Mouse (Mus musculus) frontal cortex, adult (tissue): ENCODE measurements around the gene Ctsd.
"Not testable (repeated sequence)": the region's sequence is repeated elsewhere in the genome, so short reads cannot be mapped to it uniquely, and the experiment has no call there.

Experiments used
- ATAC-seq: cut with Nextera tagmentation; 2 replicates; pipeline ENCODE4 v1.9.2; 2017; ENCODE audit warnings: mild to moderate bottlenecking, moderate library complexity, mixed read lengths; ENCODE audit not compliant: low TSS enrichment

The Ctsd gene

DNA sequence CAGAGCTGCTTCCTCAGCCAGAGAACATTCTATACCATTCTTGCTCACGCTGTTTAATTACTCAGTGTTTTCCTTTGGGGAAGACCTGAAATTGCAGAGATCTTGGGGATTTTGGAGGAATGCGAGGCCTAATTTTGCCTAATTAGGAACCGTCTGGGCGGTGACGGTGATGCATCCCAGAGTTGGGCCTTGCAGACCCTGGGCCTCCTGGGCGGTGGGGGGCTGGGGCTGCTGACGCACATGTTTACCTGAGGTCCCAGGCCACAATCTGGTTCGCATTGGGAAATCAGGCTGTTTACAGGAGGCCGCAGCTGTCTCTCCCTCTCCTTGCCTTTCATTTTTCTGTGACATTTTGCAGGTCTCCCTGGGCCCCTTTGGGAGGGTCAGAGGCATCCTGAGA is 55.1 kb downstream of the Ctsd start:
- ATAC-seq: not testable (repeated sequence)

DNA sequence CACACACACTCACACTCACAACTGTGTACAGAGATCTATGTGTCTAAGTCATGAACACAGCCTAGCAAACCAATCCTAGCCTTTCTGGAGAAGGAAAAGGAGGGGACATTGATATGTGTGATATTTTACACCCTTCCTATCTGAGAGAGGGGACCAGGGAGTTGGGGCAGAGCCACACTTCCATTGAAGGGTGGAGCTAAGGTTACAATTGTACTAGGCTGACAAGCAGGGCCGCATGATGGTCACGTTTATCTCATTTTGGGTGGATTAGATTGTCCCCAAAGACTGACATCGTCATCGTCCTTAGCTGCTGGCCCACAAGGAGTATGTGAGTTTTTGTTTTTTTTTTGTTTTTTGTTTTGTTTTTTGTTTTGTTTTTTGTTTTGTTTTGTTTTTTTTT is 56.6 kb downstream of the Ctsd start:
- ATAC-seq: no peak

GRCm38 (mm10) chr7:142330271-142330724 is 57.5 kb downstream of the Ctsd start:
- no peak for ATAC-seq

DNA sequence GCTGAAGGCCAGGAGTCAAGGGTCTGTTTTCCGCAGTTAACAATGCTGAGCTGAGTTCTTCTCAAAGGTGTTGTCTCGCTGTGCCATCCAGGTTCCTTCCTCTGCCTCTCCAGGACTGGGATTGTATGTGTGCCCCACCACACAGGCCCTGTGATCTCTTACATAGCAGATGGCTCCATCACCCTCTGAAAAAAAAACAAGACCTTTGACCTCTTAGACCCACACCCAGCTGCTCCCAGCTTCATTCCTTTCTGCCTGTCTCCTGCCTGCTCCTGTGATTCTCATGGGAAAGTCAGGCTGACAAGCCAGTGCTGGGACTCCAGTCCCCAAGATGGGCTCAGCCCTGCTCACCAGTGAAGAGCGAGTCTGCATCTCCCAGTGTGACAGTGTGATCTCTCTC is 59.3 kb downstream of the Ctsd start:
- ATAC-seq: no peak

GRCm38 (mm10) chr7:142326714-142327445 is 61.0 kb downstream of the Ctsd start:
- ATAC-seq: no peak
